Mouse (Mus musculus): ENCODE measurements at regions not wholly inside any gene's neighbourhood (a gene's known extent, or its start where the extent isn't known, plus 50 kb on each side); places are given as distances from the start of the nearest gene placed in this dataset.

GRCm38 (mm10) chrX:135069448-135069847, 60.4 kb upstream of the Zmat1 start:
- Histone ChIP-seq H3K9me3 (replicated peaks) (no peaks in the 10 kb centered on the region), H3K4me1 (no peaks in the 10 kb centered on the region), H3K27ac (no peak overlapping the region), H3K27me3 (peaks cover 15% of the 10 kb centered on the region; the same call in 1 of the 2 replicates), H3K36me3 (ENCODE audit: poor library complexity, severe bottlenecking) (no peaks in the 10 kb centered on the region), H3K9ac (no peak overlapping the region), H3K4me3 (no peak overlapping the region), H3K4me2 (no peak overlapping the region)
- ATAC-seq = no peak
- WGBS = 13% methylated on average over 1 of the region's 1 CpGs

GRCm38 (mm10) chrX:135060184-135060583, 51.2 kb upstream of the Zmat1 start:
- H3K4me3 ChIP-seq = no peak overlapping the region
- 72% methylated on average over 3 of the region's 3 CpGs for WGBS
- no peak overlapping the region for H3K27ac ChIP-seq
- no peak for ATAC-seq
- no peaks in the 10 kb centered on the region for H3K36me3 ChIP-seq (ENCODE audit: poor library complexity, severe bottlenecking)
- H3K4me2 ChIP-seq = no peak overlapping the region
- H3K9ac ChIP-seq = no peak overlapping the region
- peaks cover 6% of the 10 kb centered on the region for H3K27me3 ChIP-seq
- H3K9me3 ChIP-seq (replicated peaks) = no peaks in the 10 kb centered on the region
- H3K4me1 ChIP-seq = no peaks in the 10 kb centered on the region

GRCm38 (mm10) chrX:135058949-135059348, 49.9 kb upstream of the Zmat1 start:
- Histone ChIP-seq H3K36me3 (ENCODE audit: poor library complexity, severe bottlenecking) (no peaks in the 10 kb centered on the region), H3K4me3 (no peak overlapping the region), H3K9me3 (replicated peaks) (no peaks in the 10 kb centered on the region), H3K9ac (no peak overlapping the region), H3K4me1 (no peaks in the 10 kb centered on the region), H3K27ac (no peak overlapping the region), H3K4me2 (no peak overlapping the region), H3K27me3 (peaks cover 4% of the 10 kb centered on the region; the same call in 1 of the 2 replicates)
- no peak for ATAC-seq
- 58% methylated on average over 3 of the region's 3 CpGs for WGBS
